8 mouse cellular contexts compared by ENCODE assay signal in the genomic region with DNA sequence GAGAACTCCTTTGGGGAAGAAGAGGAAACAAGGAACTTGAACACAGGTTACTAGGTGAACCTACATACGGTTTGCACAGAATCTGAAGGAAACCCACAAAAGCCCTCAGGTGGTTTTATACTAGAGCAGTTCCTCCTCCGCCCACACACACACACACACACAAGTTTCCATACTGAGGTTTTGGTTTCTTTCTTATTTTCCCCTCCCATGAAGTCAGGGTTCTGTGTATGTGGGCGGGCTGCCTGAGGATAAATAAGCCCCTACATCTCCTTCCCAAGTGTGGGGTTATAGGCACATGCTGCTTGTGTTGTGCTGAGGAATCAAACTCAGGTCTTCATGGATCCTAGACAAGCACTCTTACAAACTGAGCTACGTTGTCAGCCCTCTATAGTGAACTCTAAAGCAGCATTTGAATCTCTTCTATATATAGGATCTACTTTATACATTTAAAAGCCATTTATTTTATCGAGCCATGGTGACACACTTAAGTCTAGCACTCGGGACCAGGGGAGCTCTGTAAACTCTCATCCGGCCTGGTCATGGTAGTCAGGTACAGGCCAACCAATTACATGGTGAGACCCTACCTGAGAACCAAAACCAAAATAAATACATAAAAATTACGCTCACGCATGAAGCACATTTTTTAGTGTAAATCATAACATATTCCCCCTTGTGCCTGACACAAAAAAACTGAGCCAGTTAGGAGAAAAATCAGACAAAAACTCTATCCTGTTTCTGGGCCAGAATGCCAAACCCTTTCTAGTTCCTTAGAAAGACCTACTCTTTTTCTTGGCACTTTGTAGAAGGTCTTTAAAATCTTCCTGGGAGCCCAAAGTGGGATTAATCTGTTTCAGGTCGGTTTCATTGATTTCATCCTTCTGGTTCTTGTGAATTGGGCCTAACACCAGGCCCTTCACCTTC. TPM values are rescaled to one million over a fixed set of nuclear protein-coding genes. Genes with fewer than 3 reads are reported as not detected.
DNase-seq lines count a peak whose midpoint lies in the region; ATAC-seq and TF ChIP-seq lines count a peak whose summit lies in the region.

No protein-coding gene starts in this region.

- intact Hi-C loops in gastrocnemius, postnatal 36 days (cut with DNase I), result loop anchor here (10.0 kb wide), 1 partner anchor 403 kb away; no protein-coding TSS in a partner anchor

- H3K27me3 ChIP-seq in kidney, embryonic 15.5 days, result no peaks in the 10 kb centered on the region
- no peaks in the 10 kb centered on the region for H3K27me3 ChIP-seq in hindbrain, postnatal 0 days (ENCODE audit: insufficient read depth, low read length)
- H3K27me3 ChIP-seq in midbrain, embryonic 13.5 days, result no peaks in the 10 kb centered on the region

- H3K4me1 ChIP-seq in kidney, embryonic 15.5 days, result peaks cover 34% of the 10 kb centered on the region
- H3K4me1 ChIP-seq in bone marrow macrophage, adult 2 months (ENCODE audit: control insufficient read depth, insufficient read depth, low read length), result peaks cover 23% of the 10 kb centered on the region
- H3K4me1 ChIP-seq in hindbrain, postnatal 0 days (ENCODE audit: insufficient read depth, low read length), result peaks cover 14% of the 10 kb centered on the region
- H3K4me1 ChIP-seq in midbrain, embryonic 13.5 days (replicated peaks), result peaks cover 33% of the 10 kb centered on the region

- peak overlapping the region; percentile 97 for H3K27ac ChIP-seq in kidney, embryonic 15.5 days
- peak overlapping the region; percentile 96 for H3K27ac ChIP-seq in bone marrow macrophage, adult 2 months (ENCODE audit: insufficient read depth, low read depth, low read length)
- peak overlapping the region; percentile 94 for H3K27ac ChIP-seq in hindbrain, postnatal 0 days
- peak overlapping the region; percentile 92 for H3K27ac ChIP-seq in midbrain, embryonic 13.5 days

- peaks cover 45% of the 10 kb centered on the region for H3K36me3 ChIP-seq in kidney, embryonic 15.5 days
- peaks cover 34% of the 10 kb centered on the region for H3K36me3 ChIP-seq in hindbrain, postnatal 0 days (ENCODE audit: insufficient read depth, low read length)
- H3K36me3 ChIP-seq in midbrain, embryonic 13.5 days, result peaks cover 43% of the 10 kb centered on the region

- H3K9me3 ChIP-seq in kidney, embryonic 15.5 days (replicated peaks), result no peaks in the 10 kb centered on the region
- H3K9me3 ChIP-seq in hindbrain, postnatal 0 days (ENCODE audit: low read length), result no peaks in the 10 kb centered on the region
- H3K9me3 ChIP-seq in midbrain, embryonic 13.5 days, result no peaks in the 10 kb centered on the region

- peak overlapping the region; percentile 83 for H3K9ac ChIP-seq in kidney, embryonic 15.5 days
- peak overlapping the region; percentile 91 for H3K9ac ChIP-seq in hindbrain, postnatal 0 days (replicated peaks; ENCODE audit: low read length)
- peak overlapping the region; percentile 81 for H3K9ac ChIP-seq in midbrain, embryonic 13.5 days (replicated peaks)

- no peak for DNase-seq in kidney, adult 18-20 months
- DNase-seq in hindbrain, postnatal 0 days (ENCODE audit: low spot score), result no peak
- no peak for DNase-seq in MN1 (ENCODE audit: low spot score)
- DNase-seq in gastrocnemius, postnatal 36 days, result no peak
- no peak for DNase-seq in right cerebral cortex, postnatal 14 days

- H3K4me2 ChIP-seq in kidney, embryonic 15.5 days, result peak overlapping the region; percentile 77
- H3K4me2 ChIP-seq in hindbrain, postnatal 0 days (ENCODE audit: low read depth, low read length), result peak overlapping the region; percentile 67
- peak overlapping the region; percentile 63 for H3K4me2 ChIP-seq in midbrain, embryonic 13.5 days (replicated peaks)

- ATAC-seq in kidney, embryonic 15.5 days (replicated peaks; ENCODE audit: low FRiP score), result no peak
- no peak for ATAC-seq in hindbrain, postnatal 0 days
- no peak for ATAC-seq in midbrain, embryonic 13.5 days

- WGBS in kidney, embryonic 15.5 days, result 52% methylated on average over 10 of the region's 10 CpGs
- 58% methylated on average over 10 of the region's 10 CpGs for WGBS in hindbrain, postnatal 0 days
- 74% methylated on average over 10 of the region's 10 CpGs for WGBS in midbrain, embryonic 13.5 days

- peak overlapping the region; percentile 87 for H3K4me3 ChIP-seq in kidney, embryonic 15.5 days (replicated peaks)
- H3K4me3 ChIP-seq in bone marrow macrophage, adult 2 months (ENCODE audit: insufficient read depth, low read length), result peak overlapping the region; percentile 99
- peak overlapping the region; percentile 77 for H3K4me3 ChIP-seq in hindbrain, postnatal 0 days (ENCODE audit: low read length)
- peak overlapping the region; percentile 67 for H3K4me3 ChIP-seq in midbrain, embryonic 13.5 days (replicated peaks)

- no peak for TF ChIP-seq CTCF in bone marrow macrophage, adult 2 months (IDR thresholded peaks at IDR 0.05; ENCODE audit: low read depth, low read length)
- no peak for TF ChIP-seq CTCF in hindbrain, postnatal 0 days (IDR thresholded peaks at IDR 0.05; ENCODE audit: low read depth)

- TF ChIP-seq POLR2A in bone marrow macrophage, adult 2 months (IDR thresholded peaks at IDR 0.05; ENCODE audit: borderline replicate concordance, low read depth, low read length), result no peak

RNA-seq across cellular contexts. Expression of gene Slc3a2, which starts 11.0 kb away (rescaled TPM):
- 115 and 123 TPM in 2 replicates for polyA plus RNA-seq in kidney, embryonic 15.5 days (2015; fragmentation: Nextera tagmentation; extraction: Ambion mirVana)
- polyA plus RNA-seq in bone marrow macrophage, adult 2 months (2012; ENCODE audit: insufficient read depth, insufficient read length, missing spikeins), result 160 and 172 TPM in 2 replicates
- total RNA-seq in hindbrain, postnatal 0 days (2014; rRNA removed), result 154 and 155 TPM in 2 replicates
- 235 and 250 TPM in 2 replicates for polyA plus RNA-seq in hindbrain, postnatal 0 days (2015; fragmentation: Nextera tagmentation; extraction: Ambion mirVana)
- polyA plus RNA-seq in midbrain, embryonic 13.5 days (2015; fragmentation: Nextera tagmentation; extraction: Ambion mirVana), result 151 and 153 TPM in 2 replicates
- total RNA-seq in gastrocnemius, postnatal 36 days (2021), result 10 to 100 TPM; 27.9 to 30.0 TPM

RNA-seq across cellular contexts. Expression of gene Wdr74, which starts 23.4 kb away (rescaled TPM):
- polyA plus RNA-seq in kidney, embryonic 15.5 days (2015; fragmentation: Nextera tagmentation; extraction: Ambion mirVana), result 90.1 and 94.2 TPM in 2 replicates
- 22.2 and 25.8 TPM in 2 replicates for polyA plus RNA-seq in bone marrow macrophage, adult 2 months (2012; ENCODE audit: insufficient read depth, insufficient read length, missing spikeins)
- 46.7 and 49.7 TPM in 2 replicates for total RNA-seq in hindbrain, postnatal 0 days (2014; rRNA removed)
- 78.7 and 79.2 TPM in 2 replicates for polyA plus RNA-seq in hindbrain, postnatal 0 days (2015; fragmentation: Nextera tagmentation; extraction: Ambion mirVana)
- 89.1 and 93.4 TPM in 2 replicates for polyA plus RNA-seq in midbrain, embryonic 13.5 days (2015; fragmentation: Nextera tagmentation; extraction: Ambion mirVana)
- total RNA-seq in gastrocnemius, postnatal 36 days (2021), result 10 to 100 TPM; 15.2 to 20.4 TPM

RNA-seq across cellular contexts. Expression of gene 1700092M07Rik, which starts 28.3 kb away (rescaled TPM):
- 2.0 and 2.6 TPM in 2 replicates for polyA plus RNA-seq in kidney, embryonic 15.5 days (2015; fragmentation: Nextera tagmentation; extraction: Ambion mirVana)
- not detected in 2 replicates for polyA plus RNA-seq in bone marrow macrophage, adult 2 months (2012; ENCODE audit: insufficient read depth, insufficient read length, missing spikeins)
- total RNA-seq in hindbrain, postnatal 0 days (2014; rRNA removed), result not detected in 2 replicates
- polyA plus RNA-seq in hindbrain, postnatal 0 days (2015; fragmentation: Nextera tagmentation; extraction: Ambion mirVana), result 0.66 and 0.85 TPM in 2 replicates
- polyA plus RNA-seq in midbrain, embryonic 13.5 days (2015; fragmentation: Nextera tagmentation; extraction: Ambion mirVana), result 2.2 and 2.5 TPM in 2 replicates
- under 1 TPM in 1 of 2 experiments, not detected in 1; 0.66 TPM for total RNA-seq in gastrocnemius, postnatal 36 days (2021)

RNA-seq across cellular contexts. Expression of gene Stx5a, which starts 29.0 kb away (rescaled TPM):
- 132 and 145 TPM in 2 replicates for polyA plus RNA-seq in kidney, embryonic 15.5 days (2015; fragmentation: Nextera tagmentation; extraction: Ambion mirVana)
- polyA plus RNA-seq in bone marrow macrophage, adult 2 months (2012; ENCODE audit: insufficient read depth, insufficient read length, missing spikeins), result 84.2 and 100 TPM in 2 replicates
- 84.4 and 110 TPM in 2 replicates for total RNA-seq in hindbrain, postnatal 0 days (2014; rRNA removed)
- polyA plus RNA-seq in hindbrain, postnatal 0 days (2015; fragmentation: Nextera tagmentation; extraction: Ambion mirVana), result 95.3 and 104 TPM in 2 replicates
- 121 and 127 TPM in 2 replicates for polyA plus RNA-seq in midbrain, embryonic 13.5 days (2015; fragmentation: Nextera tagmentation; extraction: Ambion mirVana)
- 10 to 100 TPM; 19.0 to 19.9 TPM for total RNA-seq in gastrocnemius, postnatal 36 days (2021)

RNA-seq across cellular contexts. Expression of gene Nxf1, which starts 44.7 kb away (rescaled TPM):
- polyA plus RNA-seq in kidney, embryonic 15.5 days (2015; fragmentation: Nextera tagmentation; extraction: Ambion mirVana), result 183 and 189 TPM in 2 replicates
- 142 and 162 TPM in 2 replicates for polyA plus RNA-seq in bone marrow macrophage, adult 2 months (2012; ENCODE audit: insufficient read depth, insufficient read length, missing spikeins)
- total RNA-seq in hindbrain, postnatal 0 days (2014; rRNA removed), result 47.7 and 51.3 TPM in 2 replicates
- polyA plus RNA-seq in hindbrain, postnatal 0 days (2015; fragmentation: Nextera tagmentation; extraction: Ambion mirVana), result 88.3 and 89.5 TPM in 2 replicates
- 195 and 206 TPM in 2 replicates for polyA plus RNA-seq in midbrain, embryonic 13.5 days (2015; fragmentation: Nextera tagmentation; extraction: Ambion mirVana)
- 10 to 100 TPM; 24.1 to 32.9 TPM for total RNA-seq in gastrocnemius, postnatal 36 days (2021)
